Mouse (Mus musculus): ENCODE results near the gene Gpr89. TPM values are rescaled to one million over a fixed set of nuclear protein-coding genes. Genes with fewer than 3 reads are reported as not detected.
A peak's percentile ranks its signal among the peaks of the same experiment; 100 is the strongest.

The Gpr89 gene
- polyA plus RNA-seq (2015; fragmentation: Nextera tagmentation; extraction: Ambion mirVana): 34.8 and 37.0 TPM in 2 replicates

GRCm38 (mm10) chr3:96904851-96905541, at the start of gene Gpr89:
Gene Gpr89 (minus strand): TSS chr3:96905346.
- Histone ChIP-seq H3K27me3 (peaks cover 18% of the 10 kb centered on the region), H3K4me2 (replicated peaks) (peak within 1 kb of the TSS; percentile 87), H3K36me3 (no peaks in the 10 kb centered on the region), H3K4me3 (replicated peaks) (peak within 1 kb of the TSS; percentile 81), H3K9ac (replicated peaks) (peak within 1 kb of the TSS; percentile 91), H3K4me1 (replicated peaks) (peaks cover 14% of the 10 kb centered on the region), H3K9me3 (no peaks in the 10 kb centered on the region), H3K27ac (peak within 1 kb of the TSS; percentile 48; the same call in 1 of the 2 replicates)
- peak; percentile 97 for ATAC-seq
- WGBS: under 1% methylated on average over 40 of the region's 40 CpGs

GRCm38 (mm10) chr3:96953489-96954233, 48.5 kb upstream of the Gpr89 start:
- no peaks in the 10 kb centered on the region for H3K4me1 ChIP-seq (replicated peaks)
- H3K4me2 ChIP-seq (replicated peaks): no peak overlapping the region
- no peaks in the 10 kb centered on the region for H3K36me3 ChIP-seq
- no peak overlapping the region for H3K9ac ChIP-seq (replicated peaks)
- H3K9me3 ChIP-seq: no peaks in the 10 kb centered on the region
- 60% methylated on average over 14 of the region's 14 CpGs for WGBS
- no peaks in the 10 kb centered on the region for H3K27me3 ChIP-seq
- no peak overlapping the region for H3K4me3 ChIP-seq (replicated peaks)
- H3K27ac ChIP-seq: no peak overlapping the region
- ATAC-seq: no peak

GRCm38 (mm10) chr3:96942706-96943105, 37.6 kb upstream of the Gpr89 start:
- no peak overlapping the region for H3K9ac ChIP-seq (replicated peaks)
- no peaks in the 10 kb centered on the region for H3K27me3 ChIP-seq
- no peak overlapping the region for H3K4me2 ChIP-seq (replicated peaks)
- no peak for ATAC-seq
- no peak overlapping the region for H3K4me3 ChIP-seq (replicated peaks)
- no peaks in the 10 kb centered on the region for H3K36me3 ChIP-seq
- no peaks in the 10 kb centered on the region for H3K9me3 ChIP-seq
- no peak overlapping the region for H3K27ac ChIP-seq
- peaks cover 13% of the 10 kb centered on the region for H3K4me1 ChIP-seq (replicated peaks)
- 88% methylated on average over 2 of the region's 2 CpGs for WGBS

- whole genome bisulfite sequencing: 10% methylated on average over 11 of the region's 11 CpGs
- H3K9ac ChIP-seq (replicated peaks): no peak overlapping the region
- H3K36me3 ChIP-seq: no peaks in the 10 kb centered on the region
- ATAC-seq: peak; percentile 88
- peak overlapping the region; percentile 40 for H3K4me2 ChIP-seq (replicated peaks)
- no peaks in the 10 kb centered on the region for H3K9me3 ChIP-seq
- peaks cover 17% of the 10 kb centered on the region for H3K27me3 ChIP-seq
- peaks cover 21% of the 10 kb centered on the region for H3K4me1 ChIP-seq (replicated peaks)
- H3K4me3 ChIP-seq (replicated peaks): peak overlapping the region; percentile 24
- H3K27ac ChIP-seq: no peak overlapping the region
Observed at GRCm38 (mm10) chr3:96938738-96939137, 33.6 kb upstream of the Gpr89 start.

- Histone ChIP-seq H3K27ac (peak overlapping the region; percentile 46; the same call in 1 of the 2 replicates), H3K9ac (replicated peaks) (0 out of 2 replicates have a peak overlapping the region, but pooled peaks have one; percentile 5), H3K27me3 (peaks cover 19% of the 10 kb centered on the region), H3K4me3 (replicated peaks) (no peak overlapping the region), H3K36me3 (no peaks in the 10 kb centered on the region), H3K4me1 (replicated peaks) (peaks cover 21% of the 10 kb centered on the region), H3K9me3 (no peaks in the 10 kb centered on the region), H3K4me2 (replicated peaks) (peak overlapping the region; percentile 19; the same call in 1 of the 2 replicates)
- ATAC-seq: peak; percentile 84
- WGBS: 6% methylated on average over 5 of the region's 5 CpGs
Observed at GRCm38 (mm10) chr3:96937606-96938005, 32.5 kb upstream of the Gpr89 start.

GRCm38 (mm10) chr3:96936241-96936640, 31.1 kb upstream of the Gpr89 start:
- H3K9ac ChIP-seq (replicated peaks): no peak overlapping the region
- H3K4me3 ChIP-seq (replicated peaks): no peak overlapping the region
- no peaks in the 10 kb centered on the region for H3K36me3 ChIP-seq
- ATAC-seq: no peak
- H3K27ac ChIP-seq: no peak overlapping the region
- peaks cover 29% of the 10 kb centered on the region for H3K4me1 ChIP-seq (replicated peaks)
- no peak overlapping the region for H3K4me2 ChIP-seq (replicated peaks)
- no peaks in the 10 kb centered on the region for H3K9me3 ChIP-seq
- WGBS: 14% methylated on average over 6 of the region's 6 CpGs
- H3K27me3 ChIP-seq: peaks cover 23% of the 10 kb centered on the region

GRCm38 (mm10) chr3:96931261-96931681, 26.1 kb upstream of the Gpr89 start:
- H3K9me3 ChIP-seq: no peaks in the 10 kb centered on the region
- ATAC-seq: peak; percentile 77
- H3K9ac ChIP-seq (replicated peaks): no peak overlapping the region
- H3K4me1 ChIP-seq (replicated peaks): peaks cover 15% of the 10 kb centered on the region
- no peak overlapping the region for H3K27ac ChIP-seq
- WGBS: 14% methylated on average over 5 of the region's 5 CpGs
- H3K27me3 ChIP-seq: peaks cover 23% of the 10 kb centered on the region
- no peak overlapping the region; the same call in 1 of the 2 replicates for H3K4me2 ChIP-seq (replicated peaks)
- H3K4me3 ChIP-seq (replicated peaks): no peak overlapping the region
- H3K36me3 ChIP-seq: no peaks in the 10 kb centered on the region

- Histone ChIP-seq H3K4me1 (replicated peaks) (peaks cover 3% of the 10 kb centered on the region), H3K4me2 (replicated peaks) (no peak within 1 kb of the TSS), H3K4me3 (replicated peaks) (no peak within 1 kb of the TSS), H3K9ac (replicated peaks) (no peak within 1 kb of the TSS), H3K9me3 (no peaks in the 10 kb centered on the region), H3K27me3 (no peaks in the 10 kb centered on the region), H3K27ac (no peak within 1 kb of the TSS), H3K36me3 (no peaks in the 10 kb centered on the region)
- ATAC-seq: no peak
- 74% methylated on average over 6 of the region's 6 CpGs for WGBS
Observed at GRCm38 (mm10) chr3:96925920-96926319, 20.8 kb upstream of the Gpr89 start, which contains the start of gene Gja8. Gene Gja8 (minus strand): TSS chr3:96926020.

- Histone ChIP-seq H3K9ac (replicated peaks) (no peak overlapping the region), H3K27me3 (no peaks in the 10 kb centered on the region), H3K4me1 (replicated peaks) (no peaks in the 10 kb centered on the region), H3K36me3 (no peaks in the 10 kb centered on the region), H3K27ac (no peak overlapping the region), H3K4me3 (replicated peaks) (no peak overlapping the region), H3K9me3 (no peaks in the 10 kb centered on the region), H3K4me2 (replicated peaks) (no peak overlapping the region)
- WGBS: 91% methylated on average over 4 of the region's 4 CpGs
- ATAC-seq: no peak
Observed at GRCm38 (mm10) chr3:96924631-96925030, 19.5 kb upstream of the Gpr89 start.

- 80% methylated on average over 7 of the region's 7 CpGs for WGBS
- Histone ChIP-seq H3K9me3 (no peaks in the 10 kb centered on the region), H3K27ac (no peak overlapping the region), H3K9ac (replicated peaks) (no peak overlapping the region), H3K4me1 (replicated peaks) (no peaks in the 10 kb centered on the region), H3K27me3 (no peaks in the 10 kb centered on the region), H3K4me2 (replicated peaks) (no peak overlapping the region), H3K36me3 (no peaks in the 10 kb centered on the region), H3K4me3 (replicated peaks) (no peak overlapping the region)
- ATAC-seq: no peak
Observed at GRCm38 (mm10) chr3:96920991-96921390, 15.8 kb upstream of the Gpr89 start.

GRCm38 (mm10) chr3:96905592-96905991, 446 bp upstream of the Gpr89 start:
- Histone ChIP-seq H3K9me3 (no peaks in the 10 kb centered on the region), H3K9ac (replicated peaks) (0 out of 2 replicates have a peak overlapping the region, but pooled peaks have one; percentile 91), H3K27ac (no peak overlapping the region), H3K4me1 (replicated peaks) (peaks cover 14% of the 10 kb centered on the region), H3K4me2 (replicated peaks) (peak overlapping the region; percentile 87), H3K36me3 (no peaks in the 10 kb centered on the region), H3K4me3 (replicated peaks) (peak overlapping the region; percentile 81), H3K27me3 (peaks cover 18% of the 10 kb centered on the region)
- ATAC-seq: peak; percentile 24; the same call in 1 of the 2 replicates
- WGBS: 48% methylated on average over 9 of the region's 9 CpGs

- no peak for ATAC-seq
- peak within 1 kb of the TSS; percentile 91 for H3K9ac ChIP-seq (replicated peaks)
- H3K4me1 ChIP-seq (replicated peaks): peaks cover 14% of the 10 kb centered on the region
- no peaks in the 10 kb centered on the region for H3K9me3 ChIP-seq
- peak within 1 kb of the TSS; percentile 81 for H3K4me3 ChIP-seq (replicated peaks)
- H3K27ac ChIP-seq: peak within 1 kb of the TSS; percentile 48; the same call in 1 of the 2 replicates
- peak within 1 kb of the TSS; percentile 87 for H3K4me2 ChIP-seq (replicated peaks)
- 13% methylated on average over 14 of the region's 14 CpGs for WGBS
- peaks cover 18% of the 10 kb centered on the region for H3K27me3 ChIP-seq
- H3K36me3 ChIP-seq: no peaks in the 10 kb centered on the region
Observed at GRCm38 (mm10) chr3:96904393-96904792, 753 bp downstream of the Gpr89 start, which contains the start of gene Gja5. Gene Gja5 (plus strand): TSS chr3:96904693.
